Mouse (Mus musculus): ENCODE data around the gene Tma7. TPM values are rescaled to one million over a fixed set of nuclear protein-coding genes. Genes with fewer than 3 reads are reported as not detected.

Tma7 gene
- polyA plus RNA-seq, 1 experiment, result 97.9 TPM

GRCm38 (mm10) chr9:109098366-109098765, 16.0 kb upstream of the Tma7 start:
- Histone ChIP-seq H3K4me3 (replicated peaks) (no peak overlapping the region), H3K4me1 (ENCODE audit: control insufficient read depth) (peaks cover 6% of the 10 kb centered on the region), H3K36me3 (ENCODE audit: control insufficient read depth) (peaks cover 10% of the 10 kb centered on the region; the same call in 1 of the 2 replicates), H3K27me3 (ENCODE audit: control insufficient read depth) (peaks cover 53% of the 10 kb centered on the region), H3K9me3 (ENCODE audit: control insufficient read depth, low read length) (no peaks in the 10 kb centered on the region; the same call in 1 of the 2 replicates)
- TF ChIP-seq GATA1 (IDR thresholded peaks at IDR 0.05; ENCODE audit: low read length) (no peak), TAL1 (IDR thresholded peaks at IDR 0.05; ENCODE audit: low read length) (no peak)

- H3K27me3 ChIP-seq (ENCODE audit: control insufficient read depth), result peaks cover 57% of the 10 kb centered on the region
These were observed 15.4 kb upstream of the Tma7 start for GRCm38 (mm10) chr9:109097831-109098230.

GRCm38 (mm10) chr9:109097291-109097690, 14.9 kb upstream of the Tma7 start:
- peaks cover 57% of the 10 kb centered on the region for H3K27me3 ChIP-seq (ENCODE audit: control insufficient read depth)
- peaks cover 6% of the 10 kb centered on the region for H3K4me1 ChIP-seq (ENCODE audit: control insufficient read depth)
- H3K36me3 ChIP-seq (ENCODE audit: control insufficient read depth), result peaks cover 16% of the 10 kb centered on the region
- H3K9me3 ChIP-seq (ENCODE audit: control insufficient read depth, low read length), result no peaks in the 10 kb centered on the region; the same call in 1 of the 2 replicates
- no peak for TF ChIP-seq GATA1 (IDR thresholded peaks at IDR 0.05; ENCODE audit: low read length)
- TF ChIP-seq TAL1 (IDR thresholded peaks at IDR 0.05; ENCODE audit: low read length), result no peak
- no peak overlapping the region for H3K4me3 ChIP-seq (replicated peaks)

More at GRCm38 (mm10) chr9:109097831-109098230, 15.4 kb upstream of the Tma7 start:
- H3K4me1 ChIP-seq (ENCODE audit: control insufficient read depth), result peaks cover 6% of the 10 kb centered on the region
- H3K9me3 ChIP-seq (ENCODE audit: control insufficient read depth, low read length), result no peaks in the 10 kb centered on the region; the same call in 1 of the 2 replicates
- TF ChIP-seq TAL1 (IDR thresholded peaks at IDR 0.05; ENCODE audit: low read length) (no peak), GATA1 (IDR thresholded peaks at IDR 0.05; ENCODE audit: low read length) (no peak)
- no peak overlapping the region for H3K4me3 ChIP-seq (replicated peaks)
- peaks cover 11% of the 10 kb centered on the region for H3K36me3 ChIP-seq (ENCODE audit: control insufficient read depth)

- Histone ChIP-seq H3K27me3 (ENCODE audit: control insufficient read depth) (peaks cover 57% of the 10 kb centered on the region), H3K36me3 (ENCODE audit: control insufficient read depth) (peaks cover 19% of the 10 kb centered on the region), H3K4me1 (ENCODE audit: control insufficient read depth) (peaks cover 6% of the 10 kb centered on the region), H3K4me3 (replicated peaks) (no peak overlapping the region), H3K9me3 (ENCODE audit: control insufficient read depth, low read length) (no peaks in the 10 kb centered on the region; the same call in 1 of the 2 replicates)
- TF ChIP-seq TAL1 (IDR thresholded peaks at IDR 0.05; ENCODE audit: low read length), result no peak
- TF ChIP-seq GATA1 (IDR thresholded peaks at IDR 0.05; ENCODE audit: low read length), result no peak
These were observed 14.5 kb upstream of the Tma7 start for GRCm38 (mm10) chr9:109096856-109097255.

- Histone ChIP-seq H3K36me3 (ENCODE audit: control insufficient read depth) (peaks cover 25% of the 10 kb centered on the region), H3K4me1 (ENCODE audit: control insufficient read depth) (peaks cover 6% of the 10 kb centered on the region), H3K27me3 (ENCODE audit: control insufficient read depth) (peaks cover 57% of the 10 kb centered on the region), H3K4me3 (replicated peaks) (peak overlapping the region; percentile 58), H3K9me3 (ENCODE audit: control insufficient read depth, low read length) (no peaks in the 10 kb centered on the region; the same call in 1 of the 2 replicates)
- TF ChIP-seq GATA1 (IDR thresholded peaks at IDR 0.05; ENCODE audit: low read length) (no peak), TAL1 (IDR thresholded peaks at IDR 0.05; ENCODE audit: low read length) (no peak)
These were observed 13.9 kb upstream of the Tma7 start for GRCm38 (mm10) chr9:109096251-109096661.

- Histone ChIP-seq H3K4me1 (ENCODE audit: control insufficient read depth) (peaks cover 6% of the 10 kb centered on the region), H3K27me3 (ENCODE audit: control insufficient read depth) (peaks cover 57% of the 10 kb centered on the region), H3K36me3 (ENCODE audit: control insufficient read depth) (peaks cover 29% of the 10 kb centered on the region), H3K4me3 (replicated peaks) (peak within 1 kb of the TSS; percentile 58), H3K9me3 (ENCODE audit: control insufficient read depth, low read length) (no peaks in the 10 kb centered on the region; the same call in 1 of the 2 replicates)
- TF ChIP-seq GATA1 (IDR thresholded peaks at IDR 0.05; ENCODE audit: low read length) (no peak), TAL1 (IDR thresholded peaks at IDR 0.05; ENCODE audit: low read length) (no peak)
These were observed 13.0 kb upstream of the Tma7 start, which contains the start of gene Plxnb1 for GRCm38 (mm10) chr9:109095137-109095982. Gene Plxnb1, plus strand, starts transcription at chr9:109095389.

- Histone ChIP-seq H3K4me1 (ENCODE audit: control insufficient read depth) (peaks cover 6% of the 10 kb centered on the region), H3K27me3 (ENCODE audit: control insufficient read depth) (peaks cover 57% of the 10 kb centered on the region), H3K9me3 (ENCODE audit: control insufficient read depth, low read length) (no peaks in the 10 kb centered on the region; the same call in 1 of the 2 replicates), H3K36me3 (ENCODE audit: control insufficient read depth) (peaks cover 32% of the 10 kb centered on the region), H3K4me3 (replicated peaks) (peak overlapping the region; percentile 56)
- no peak for TF ChIP-seq TAL1 (IDR thresholded peaks at IDR 0.05; ENCODE audit: low read length)
- no peak for TF ChIP-seq GATA1 (IDR thresholded peaks at IDR 0.05; ENCODE audit: low read length)
These were observed 12.3 kb upstream of the Tma7 start for GRCm38 (mm10) chr9:109094553-109095136.

GRCm38 (mm10) chr9:109093786-109094552, 11.6 kb upstream of the Tma7 start:
- no peaks in the 10 kb centered on the region; the same call in 1 of the 2 replicates for H3K9me3 ChIP-seq (ENCODE audit: control insufficient read depth, low read length)
- H3K27me3 ChIP-seq (ENCODE audit: control insufficient read depth), result peaks cover 57% of the 10 kb centered on the region
- TF ChIP-seq TAL1 (IDR thresholded peaks at IDR 0.05; ENCODE audit: low read length) (no peak), GATA1 (IDR thresholded peaks at IDR 0.05; ENCODE audit: low read length) (no peak)
- no peak overlapping the region for H3K4me3 ChIP-seq (replicated peaks)
- peaks cover 39% of the 10 kb centered on the region for H3K36me3 ChIP-seq (ENCODE audit: control insufficient read depth)
- H3K4me1 ChIP-seq (ENCODE audit: control insufficient read depth), result peaks cover 6% of the 10 kb centered on the region

All from erythroblast, embryonic 14.5 days (primary cell).